Mouse (Mus musculus) layer of hippocampus, adult 9-10 months (tissue): ENCODE measurements around the gene Espnl.

Source experiments
- DNase-seq: peaks from one replicate; pipeline ENCODE4 v3.0.0; 2022; ENCODE audit warnings: low spot score

Espnl gene

GRCm38 (mm10) chr1:91380453-91381090, 58.7 kb downstream of the Espnl start:
- DNase-seq: peak; percentile 55

DNA sequence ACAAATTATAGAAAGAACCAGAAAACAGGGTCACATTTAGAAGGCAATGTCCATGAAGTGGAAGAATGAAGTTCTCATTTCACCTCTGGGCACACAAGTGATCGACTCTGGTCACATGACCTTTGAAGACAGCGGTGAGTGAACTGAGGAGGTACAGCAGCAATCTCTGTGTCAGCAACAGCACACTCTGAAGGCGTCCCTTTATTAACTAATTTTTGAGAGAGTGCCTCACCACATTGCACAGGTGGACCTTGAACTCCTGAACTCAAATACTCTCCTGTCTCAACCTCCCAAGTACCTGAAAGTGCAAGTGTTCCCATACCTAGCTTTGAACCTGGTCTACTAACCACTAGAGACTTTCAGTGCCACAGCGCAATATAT, 59.2 kb downstream of the Espnl start:
- no peak for DNase-seq

- no peak for DNase-seq
These were observed 68.5 kb downstream of the Espnl start for GRCm38 (mm10) chr1:91390369-91390768.

GRCm38 (mm10) chr1:91397927-91398259, 76.0 kb downstream of the Espnl start:
- no peak for DNase-seq
